Mouse (Mus musculus): ENCODE results near the gene Gm28539.
"Not testable (repeated sequence)": the region's sequence is repeated elsewhere in the genome, so short reads cannot be mapped to it uniquely, and the experiment has no call there.

GRCm38 (mm10) chr16:18870495-18870894 is 34.1 kb downstream of the Gm28539 start:
- TF ChIP-seq CTCF, EP300 (IDR thresholded peaks at IDR 0.05): not testable (repeated sequence)

Data from lung, postnatal 0 days (tissue).